Mouse (Mus musculus): ENCODE data around the gene Gpr161.

The Gpr161 gene

GRCm38 (mm10) chr1:165295489-165295888 is at the start of gene Gpr161:
TSS of gene Gpr161 (plus strand) at chr1:165295789.
- DNase-seq, result no peak

DNA sequence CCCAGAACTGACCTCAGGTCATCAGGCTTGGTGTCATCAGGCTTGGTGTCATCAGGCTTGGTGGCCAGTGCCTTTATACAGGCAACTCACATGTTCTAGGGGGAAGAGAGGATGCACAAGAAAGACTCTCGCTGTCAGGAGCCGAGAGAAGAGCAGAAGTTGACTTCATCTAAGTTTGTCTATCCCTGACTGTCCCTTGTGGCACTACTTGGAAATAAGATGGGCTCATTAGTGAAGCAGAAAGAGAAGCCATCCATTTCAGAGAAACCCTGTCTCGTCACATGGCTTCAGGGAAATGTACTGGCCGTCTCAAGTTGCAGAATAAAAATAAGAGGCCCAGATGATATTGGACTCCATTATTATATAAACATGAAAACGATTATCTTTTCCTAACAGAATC is 49.0 kb upstream of the Gpr161 start:
- no peak for DNase-seq

DNA sequence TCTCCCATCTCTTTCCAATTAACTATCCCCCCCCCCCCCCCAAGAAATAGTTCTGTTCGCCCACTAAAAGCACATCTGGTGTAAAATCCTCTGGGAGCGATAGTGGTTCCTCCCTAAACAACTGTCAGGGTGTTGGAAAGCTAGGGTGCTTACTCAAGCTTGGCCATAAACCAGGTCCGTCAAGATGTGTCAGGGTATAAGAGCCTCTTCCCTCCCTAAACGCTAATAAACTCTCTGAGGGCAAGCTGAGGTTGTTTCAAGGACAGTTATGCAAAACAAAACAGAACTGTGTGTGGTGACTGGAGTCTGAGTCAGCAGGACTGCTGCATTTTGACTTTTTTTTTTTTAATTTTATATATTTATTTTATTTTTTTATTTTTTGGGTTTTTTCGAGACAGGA is 48.5 kb upstream of the Gpr161 start:
- DNase-seq, result no peak

GRCm38 (mm10) chr1:165247788-165248187 is 47.8 kb upstream of the Gpr161 start:
- no peak for DNase-seq

DNA sequence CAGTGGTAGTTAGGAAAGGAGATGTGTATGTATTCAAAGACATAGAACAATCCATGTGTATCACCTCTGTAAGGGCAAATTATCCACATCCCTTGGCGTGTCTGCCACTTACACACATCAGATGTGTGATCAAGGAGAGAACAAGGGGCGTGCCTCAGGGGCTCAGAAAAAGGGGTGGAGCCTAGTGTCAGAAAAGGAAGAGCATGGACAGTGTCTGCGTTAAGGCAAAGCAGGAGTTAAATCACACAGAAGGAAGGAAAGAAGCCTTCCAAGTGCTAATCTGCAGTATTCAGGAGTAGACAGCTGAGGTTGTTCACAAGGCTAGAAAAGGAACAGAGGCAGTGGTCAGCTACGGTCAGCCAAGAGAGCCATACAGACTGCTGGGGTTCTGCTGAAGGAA is 46.7 kb upstream of the Gpr161 start:
- no peak for DNase-seq

- DNase-seq, result no peak
Observed at GRCm38 (mm10) chr1:165250546-165250945, 45.0 kb upstream of the Gpr161 start.

DNA sequence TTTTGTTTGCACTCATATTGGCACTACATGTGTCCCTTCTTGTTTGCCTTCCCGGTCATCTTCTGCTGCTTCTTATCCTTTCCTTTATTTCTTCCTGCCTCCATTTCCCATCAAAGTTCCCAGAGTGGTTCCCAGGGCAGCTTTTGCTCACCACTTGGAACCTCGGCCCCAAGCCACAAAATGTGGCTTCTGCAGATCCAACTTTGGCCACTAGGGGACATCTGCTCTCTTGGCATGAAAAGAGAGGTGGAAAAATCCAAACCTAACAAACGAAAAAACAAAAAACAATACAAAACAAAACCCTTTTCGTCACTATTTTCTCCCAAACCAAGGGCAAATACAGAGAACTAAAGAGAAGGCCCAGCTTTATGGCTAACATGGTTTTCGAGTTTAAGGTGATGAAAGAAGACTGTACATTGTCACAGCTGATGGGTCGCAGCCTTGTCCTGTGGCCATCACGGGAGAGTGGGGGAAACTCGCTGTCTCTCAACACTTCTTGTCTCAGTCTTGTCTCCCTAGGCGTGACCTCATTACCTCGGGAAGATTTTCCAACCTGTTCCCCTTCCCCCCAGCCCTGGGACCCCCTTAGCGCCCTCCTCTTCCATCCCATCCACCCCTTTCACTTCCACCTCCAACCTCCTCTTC is 43.4 kb upstream of the Gpr161 start:
- DNase-seq, result no peak

DNA sequence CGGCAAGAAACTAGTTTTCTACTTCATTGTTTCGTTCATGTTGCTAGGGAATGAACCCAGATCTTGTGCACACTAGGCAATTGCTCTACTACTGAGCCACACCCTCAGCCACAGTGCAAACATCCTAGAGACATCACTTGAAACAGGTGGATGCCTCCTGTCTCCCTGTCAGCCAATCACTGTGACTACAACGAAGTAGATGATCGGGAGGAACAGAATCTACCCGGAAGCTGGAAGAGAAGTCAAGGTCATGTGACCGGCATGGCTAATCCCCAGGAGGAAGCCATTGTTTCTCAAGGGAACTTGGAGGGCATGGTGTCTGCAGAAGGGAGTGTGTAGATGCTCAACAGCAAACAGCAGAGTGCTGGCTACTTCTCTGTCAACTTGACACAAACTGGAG is 20.6 kb upstream of the Gpr161 start:
- no peak for DNase-seq

- DNase-seq, result no peak
Observed at GRCm38 (mm10) chr1:165280741-165281140, 14.8 kb upstream of the Gpr161 start.

- peak; percentile 59 for DNase-seq
Observed at GRCm38 (mm10) chr1:165281351-165282221, 14.0 kb upstream of the Gpr161 start.

DNA sequence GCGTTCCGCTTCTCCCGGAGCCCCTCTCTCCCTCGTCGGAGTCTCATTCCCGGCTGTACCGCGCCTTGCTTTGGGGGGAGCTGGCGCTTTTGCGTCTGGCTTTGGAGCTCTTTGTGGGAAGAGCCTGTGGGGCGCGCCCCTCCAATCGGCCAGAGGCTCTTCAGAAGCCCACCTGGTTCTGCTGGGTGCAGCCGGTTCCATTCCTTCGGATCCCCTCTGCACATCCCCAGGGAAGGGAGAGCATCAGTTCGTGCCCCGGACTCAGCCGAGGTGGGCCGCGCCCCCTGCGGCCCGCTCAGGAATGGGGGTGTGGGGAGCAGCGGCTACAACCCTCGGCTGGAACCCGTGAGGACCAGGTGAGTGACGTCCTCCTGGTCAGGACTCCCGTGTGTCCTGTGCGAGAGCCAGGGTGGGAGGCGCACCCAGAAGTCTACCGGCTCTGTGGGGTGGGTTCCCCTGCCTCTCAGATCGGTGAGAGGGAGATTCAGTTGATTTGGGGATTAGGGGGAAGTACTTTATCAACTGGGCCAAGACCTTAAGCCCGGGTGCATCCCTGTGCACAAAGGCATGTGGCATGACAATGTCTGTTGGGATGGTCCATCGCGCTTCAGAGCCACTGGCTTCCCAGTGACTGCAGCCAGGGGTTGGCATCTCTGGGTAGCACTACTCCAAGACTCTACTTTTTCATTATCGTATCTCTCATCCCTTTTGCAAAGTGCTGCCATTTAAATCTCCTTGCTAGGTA is 13.2 kb upstream of the Gpr161 start:
- no peak for DNase-seq

GRCm38 (mm10) chr1:165282967-165283345 is 12.6 kb upstream of the Gpr161 start:
- DNase-seq, result no peak

- no peak for DNase-seq
Observed at GRCm38 (mm10) chr1:165284096-165284495, 11.5 kb upstream of the Gpr161 start.

GRCm38 (mm10) chr1:165288165-165288564 is 7.4 kb upstream of the Gpr161 start:
- no peak for DNase-seq

GRCm38 (mm10) chr1:165289831-165290230 is 5.8 kb upstream of the Gpr161 start:
- no peak for DNase-seq

DNA sequence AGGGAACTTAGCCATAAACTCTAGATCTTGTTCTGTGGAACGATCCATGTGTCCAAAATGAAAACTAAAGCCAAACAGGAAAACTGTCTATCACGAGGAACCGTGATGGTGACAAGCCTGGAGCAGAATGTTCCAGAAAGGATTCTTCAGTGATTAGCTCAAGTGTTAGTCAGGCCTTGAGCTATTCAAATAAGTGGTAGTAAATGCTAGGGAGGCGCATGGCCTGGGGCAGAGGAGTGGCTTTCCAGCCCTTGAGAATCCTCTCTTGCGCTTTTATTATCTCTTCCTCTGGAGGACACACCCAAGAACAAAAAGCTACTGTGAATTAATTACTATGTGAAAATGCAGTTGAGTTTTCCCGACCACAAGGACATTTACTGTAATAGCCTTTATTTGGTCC is 4.0 kb upstream of the Gpr161 start:
- DNase-seq, result no peak

GRCm38 (mm10) chr1:165301108-165301507 is 5.5 kb downstream of the Gpr161 start:
- DNase-seq, result no peak

GRCm38 (mm10) chr1:165301567-165301966 is 6.0 kb downstream of the Gpr161 start:
- DNase-seq, result no peak

GRCm38 (mm10) chr1:165302455-165303208 is 7.0 kb downstream of the Gpr161 start:
- no peak for DNase-seq

DNA sequence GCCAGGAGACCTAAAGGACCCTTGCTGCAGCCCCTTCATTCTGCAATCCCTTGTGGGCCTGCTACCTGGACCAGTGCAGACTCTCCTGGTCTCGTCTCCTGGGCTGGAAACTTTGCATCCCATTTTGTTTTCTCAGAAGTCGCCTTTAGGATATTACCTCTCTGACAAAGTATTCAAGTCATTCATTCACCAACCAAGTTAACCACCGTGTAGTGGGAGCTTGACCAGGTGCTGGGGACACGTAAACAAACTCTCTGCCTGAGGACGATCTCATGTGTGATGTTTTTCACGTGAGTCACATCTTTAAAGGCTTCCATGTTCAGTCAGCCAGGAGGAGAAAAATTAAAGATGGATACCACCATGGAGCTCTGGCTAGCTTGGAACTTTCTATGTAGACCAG is 7.6 kb downstream of the Gpr161 start:
- DNase-seq, result no peak

DNA sequence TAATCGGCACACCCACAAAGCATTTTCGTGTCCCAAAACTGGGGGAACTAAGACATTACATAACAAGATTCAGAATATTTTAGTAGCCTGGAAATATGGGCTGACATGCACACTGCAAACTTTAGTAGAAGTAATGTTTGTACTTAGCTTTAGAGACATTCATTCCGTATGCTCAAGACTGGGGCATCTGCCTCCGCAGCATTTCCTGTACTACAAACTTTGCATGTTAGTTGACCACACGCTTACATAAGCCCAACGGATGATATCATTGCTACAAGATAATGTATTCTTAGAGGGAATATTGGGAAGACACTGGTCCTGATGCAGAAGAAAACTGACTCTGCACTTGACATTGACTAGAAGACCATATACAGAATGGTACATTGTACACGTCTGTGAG is 8.8 kb downstream of the Gpr161 start:
- DNase-seq, result no peak

GRCm38 (mm10) chr1:165308180-165308579 is 12.6 kb downstream of the Gpr161 start:
- DNase-seq, result no peak

DNA sequence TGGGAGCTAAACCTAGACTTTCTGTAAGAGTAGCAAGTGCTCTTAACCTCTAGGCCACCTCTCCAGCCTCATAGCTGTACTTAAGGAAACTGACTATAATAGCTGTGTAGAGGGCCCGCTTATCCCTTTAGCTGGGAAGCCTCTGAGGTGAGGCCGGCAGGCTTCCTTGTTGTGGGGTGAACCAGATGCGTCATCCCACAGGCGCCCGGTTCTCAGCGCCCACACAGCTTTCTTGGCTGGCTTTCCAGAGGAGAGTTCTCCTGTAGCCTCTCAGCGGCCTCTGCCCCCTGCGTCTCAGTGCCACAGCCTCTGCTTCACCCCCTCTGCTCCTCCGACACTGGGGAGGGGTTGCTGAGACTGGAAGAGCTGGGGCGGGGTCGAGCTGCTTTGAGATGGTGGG is 20.8 kb downstream of the Gpr161 start:
- no peak for DNase-seq
